Mouse (Mus musculus): Measurements from ENCODE around the gene Zfp965. TPM values are rescaled to one million over a fixed set of nuclear protein-coding genes. Genes with fewer than 3 reads are reported as not detected.
"Not testable (repeated sequence)": the region's sequence is repeated elsewhere in the genome, so short reads cannot be mapped to it uniquely, and the experiment has no call there.

Zfp965 gene
- 1 to 10 TPM; 4.5 TPM for total RNA-seq (2021)
- long read RNA-seq, experiment 1, partial matches to known transcripts = 0 of 2 reads
- long read RNA-seq, experiment 1, other reads (novel, unspliced or antisense) = 1 of 2 reads
- long read RNA-seq, experiment 2, partial matches to known transcripts = 0 of 11 reads
- long read RNA-seq, experiment 2, other reads (novel, unspliced or antisense) = 9 of 11 reads

- DNase-seq (ENCODE audit: low spot score in 2 of 2) = not testable (repeated sequence)
Measured at GRCm38 (mm10) chr2:175469685-175470084, at the start of gene Zfp965. Gene Zfp965, plus strand, starts transcription at chr2:175469985.

GRCm38 (mm10) chr2:175435707-175436106, 34.1 kb upstream of the Zfp965 start, which contains the start of gene Gm4724:
Gene Gm4724, minus strand, starts transcription at chr2:175435807.
- DNase-seq (ENCODE audit: low spot score in 2 of 2) = not testable (repeated sequence)

Other genes with a start within 250 kb of the Zfp965 start
- 10 to 100 TPM in 1 of 2 experiments, not detected in 1; 15.3 TPM for gene Gm14440, start 194.9 kb upstream of the Zfp965 start, total RNA-seq (2021)
- 10 to 100 TPM; 59.3 to 70.6 TPM for gene Gm4631, start 131.8 kb upstream of the Zfp965 start, total RNA-seq (2021)
- gene Zfp968, start 97.5 kb upstream of the Zfp965 start, total RNA-seq (2021) = 1 to 10 TPM; 6.6 to 7.0 TPM
- gene Gm4724, start 34.2 kb upstream of the Zfp965 start, total RNA-seq (2021) = 10 to 100 TPM in 1 of 2 experiments, 1 to 10 TPM in 1; 7.6 to 11.0 TPM
- gene Gm11007, start 174.0 kb downstream of the Zfp965 start, total RNA-seq (2021) = not detected
- gene Zfp969, start 233.7 kb downstream of the Zfp965 start, total RNA-seq (2021) = 1 to 10 TPM in 1 of 2 experiments, not detected in 1; 3.6 TPM

Data from left cerebral cortex, adult 18-20 months (tissue).